Mouse (Mus musculus): ENCODE data around the gene Ehmt1. TPM values are rescaled to one million over a fixed set of nuclear protein-coding genes. Genes with fewer than 3 reads are reported as not detected.

Gene Ehmt1
- polyA plus RNA-seq, 1 experiment from 2014 or later, result 19.8 TPM

- peak overlapping the region; percentile 67 for H3K4me2 ChIP-seq (replicated peaks; ENCODE audit: low read depth)
Observed at GRCm38 (mm10) chr2:24919839-24920175, 393 bp upstream of the Ehmt1 start.

GRCm38 (mm10) chr2:24914762-24915161 lies 4.7 kb downstream of the Ehmt1 start:
- 80% methylated on average over 3 of the region's 3 CpGs for WGBS
- no peaks in the 10 kb centered on the region for H3K36me3 ChIP-seq (ENCODE audit: control insufficient read depth, insufficient read depth)
- no peaks in the 10 kb centered on the region for H3K9me3 ChIP-seq (ENCODE audit: control insufficient read depth)
- H3K4me1 ChIP-seq (replicated peaks; ENCODE audit: control insufficient read depth, insufficient read depth, low read length), result no peaks in the 10 kb centered on the region
- H3K9ac ChIP-seq (ENCODE audit: low read depth, low read length), result no peak overlapping the region
- no peak overlapping the region for H3K4me3 ChIP-seq (ENCODE audit: low read depth, low read length)
- H3K27me3 ChIP-seq (replicated peaks; ENCODE audit: control insufficient read depth, insufficient read depth, low read length), result no peaks in the 10 kb centered on the region
- H3K27ac ChIP-seq (ENCODE audit: low read depth, low read length), result no peak overlapping the region
- TF ChIP-seq CTCF (IDR thresholded peaks at IDR 0.05; ENCODE audit: low read depth), result no peak
- H3K4me2 ChIP-seq (replicated peaks; ENCODE audit: low read depth), result no peak overlapping the region
- no peak for ATAC-seq

More at GRCm38 (mm10) chr2:24919839-24920175, 393 bp upstream of the Ehmt1 start:
- Histone ChIP-seq H3K27ac (ENCODE audit: low read depth, low read length) (peak overlapping the region; percentile 88), H3K27me3 (replicated peaks; ENCODE audit: control insufficient read depth, insufficient read depth, low read length) (no peaks in the 10 kb centered on the region), H3K36me3 (ENCODE audit: control insufficient read depth, insufficient read depth) (peaks cover 4% of the 10 kb centered on the region; the same call in 1 of the 2 replicates), H3K4me1 (replicated peaks; ENCODE audit: control insufficient read depth, insufficient read depth, low read length) (no peaks in the 10 kb centered on the region), H3K9me3 (ENCODE audit: control insufficient read depth) (no peaks in the 10 kb centered on the region), H3K9ac (ENCODE audit: low read depth, low read length) (peak overlapping the region; percentile 50), H3K4me3 (ENCODE audit: low read depth, low read length) (peak overlapping the region; percentile 77)
- no peak for TF ChIP-seq CTCF (IDR thresholded peaks at IDR 0.05; ENCODE audit: low read depth)
- peak; percentile 18; the same call in 1 of the 2 replicates for ATAC-seq
- 10% methylated on average over 8 of the region's 8 CpGs for whole genome bisulfite sequencing

- no peak for ATAC-seq
- Histone ChIP-seq H3K36me3 (ENCODE audit: control insufficient read depth, insufficient read depth) (no peaks in the 10 kb centered on the region), H3K27me3 (replicated peaks; ENCODE audit: control insufficient read depth, insufficient read depth, low read length) (no peaks in the 10 kb centered on the region), H3K4me2 (replicated peaks; ENCODE audit: low read depth) (no peak overlapping the region), H3K9ac (ENCODE audit: low read depth, low read length) (no peak overlapping the region), H3K4me1 (replicated peaks; ENCODE audit: control insufficient read depth, insufficient read depth, low read length) (no peaks in the 10 kb centered on the region), H3K9me3 (ENCODE audit: control insufficient read depth) (no peaks in the 10 kb centered on the region), H3K27ac (ENCODE audit: low read depth, low read length) (no peak overlapping the region), H3K4me3 (ENCODE audit: low read depth, low read length) (no peak overlapping the region)
- TF ChIP-seq CTCF (IDR thresholded peaks at IDR 0.05; ENCODE audit: low read depth), result no peak
Observed at GRCm38 (mm10) chr2:24912589-24912988, 6.8 kb downstream of the Ehmt1 start.

GRCm38 (mm10) chr2:24912189-24912588 lies 7.2 kb downstream of the Ehmt1 start:
- Histone ChIP-seq H3K4me2 (replicated peaks; ENCODE audit: low read depth) (no peak overlapping the region), H3K36me3 (ENCODE audit: control insufficient read depth, insufficient read depth) (no peaks in the 10 kb centered on the region), H3K9me3 (ENCODE audit: control insufficient read depth) (no peaks in the 10 kb centered on the region), H3K27me3 (replicated peaks; ENCODE audit: control insufficient read depth, insufficient read depth, low read length) (no peaks in the 10 kb centered on the region), H3K27ac (ENCODE audit: low read depth, low read length) (no peak overlapping the region), H3K4me3 (ENCODE audit: low read depth, low read length) (no peak overlapping the region), H3K4me1 (replicated peaks; ENCODE audit: control insufficient read depth, insufficient read depth, low read length) (no peaks in the 10 kb centered on the region), H3K9ac (ENCODE audit: low read depth, low read length) (no peak overlapping the region)
- TF ChIP-seq CTCF (IDR thresholded peaks at IDR 0.05; ENCODE audit: low read depth), result no peak
- 88% methylated on average over 4 of the region's 4 CpGs for WGBS
- ATAC-seq, result no peak

- no peak for TF ChIP-seq CTCF (IDR thresholded peaks at IDR 0.05; ENCODE audit: low read depth)
- WGBS, result 82% methylated on average over 4 of the region's 4 CpGs
- Histone ChIP-seq H3K4me3 (ENCODE audit: low read depth, low read length) (no peak overlapping the region), H3K36me3 (ENCODE audit: control insufficient read depth, insufficient read depth) (no peaks in the 10 kb centered on the region), H3K27ac (ENCODE audit: low read depth, low read length) (no peak overlapping the region), H3K9me3 (ENCODE audit: control insufficient read depth) (no peaks in the 10 kb centered on the region), H3K27me3 (replicated peaks; ENCODE audit: control insufficient read depth, insufficient read depth, low read length) (no peaks in the 10 kb centered on the region), H3K4me1 (replicated peaks; ENCODE audit: control insufficient read depth, insufficient read depth, low read length) (no peaks in the 10 kb centered on the region), H3K9ac (ENCODE audit: low read depth, low read length) (no peak overlapping the region), H3K4me2 (replicated peaks; ENCODE audit: low read depth) (no peak overlapping the region)
- no peak for ATAC-seq
Observed at GRCm38 (mm10) chr2:24910481-24910880, 8.9 kb downstream of the Ehmt1 start.

GRCm38 (mm10) chr2:24905653-24906155 lies 13.7 kb downstream of the Ehmt1 start:
- Histone ChIP-seq H3K4me3 (ENCODE audit: low read depth, low read length) (no peak overlapping the region), H3K9me3 (ENCODE audit: control insufficient read depth) (no peaks in the 10 kb centered on the region), H3K27ac (ENCODE audit: low read depth, low read length) (no peak overlapping the region), H3K36me3 (ENCODE audit: control insufficient read depth, insufficient read depth) (no peaks in the 10 kb centered on the region), H3K9ac (ENCODE audit: low read depth, low read length) (no peak overlapping the region), H3K4me1 (replicated peaks; ENCODE audit: control insufficient read depth, insufficient read depth, low read length) (no peaks in the 10 kb centered on the region), H3K27me3 (replicated peaks; ENCODE audit: control insufficient read depth, insufficient read depth, low read length) (no peaks in the 10 kb centered on the region), H3K4me2 (replicated peaks; ENCODE audit: low read depth) (no peak overlapping the region)
- no peak for ATAC-seq
- 10% methylated on average over 2 of the region's 2 CpGs for WGBS
- no peak for TF ChIP-seq CTCF (IDR thresholded peaks at IDR 0.05; ENCODE audit: low read depth)
